Mouse (Mus musculus): ENCODE measurements around the gene Prm2. TPM values are rescaled to one million over a fixed set of nuclear protein-coding genes. Genes with fewer than 3 reads are reported as not detected.

Gene Prm2
- polyA plus RNA-seq, 1 experiment: not detected

DNA sequence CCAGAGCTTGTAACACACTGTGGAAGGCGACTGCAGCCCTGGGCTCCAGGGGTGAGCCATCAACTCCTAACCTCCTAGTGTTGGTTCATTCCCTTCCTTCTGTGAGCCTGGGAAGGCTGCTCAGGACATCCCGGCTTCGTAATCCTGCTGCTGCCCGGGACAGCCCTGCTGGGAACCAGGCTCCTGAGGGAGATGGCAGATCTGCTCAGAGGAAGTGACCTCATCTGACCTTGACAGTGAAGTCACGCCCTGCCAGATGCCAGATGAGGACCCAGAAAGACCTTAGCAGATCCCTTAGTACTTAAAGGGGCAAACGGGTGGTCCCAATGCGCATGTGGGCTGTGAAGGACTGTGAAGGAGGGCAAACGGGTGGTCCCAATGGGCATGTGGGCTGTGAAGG, 34.8 kb downstream of the Prm2 start:
- WGBS: 65% methylated on average over 8 of the region's 8 CpGs
- TF ChIP-seq CTCF (IDR thresholded peaks at IDR 0.05; ENCODE audit: borderline replicate concordance, insufficient read depth, low read depth, low read length) (no peak), POLR2A (IDR thresholded peaks at IDR 0.05; ENCODE audit: borderline replicate concordance, insufficient read depth, low read length) (no peak)
- DNase-seq: no peak
- Histone ChIP-seq H3K4me1 (ENCODE audit: control insufficient read depth, insufficient read depth, low read length) (no peaks in the 10 kb centered on the region), H3K27ac (ENCODE audit: insufficient read depth, low read length) (no peak overlapping the region), H3K27me3 (ENCODE audit: control insufficient read depth, insufficient read depth, low read length) (no peaks in the 10 kb centered on the region), H3K4me3 (replicated peaks; ENCODE audit: insufficient read depth, low read depth, low read length) (no peak overlapping the region)

DNA sequence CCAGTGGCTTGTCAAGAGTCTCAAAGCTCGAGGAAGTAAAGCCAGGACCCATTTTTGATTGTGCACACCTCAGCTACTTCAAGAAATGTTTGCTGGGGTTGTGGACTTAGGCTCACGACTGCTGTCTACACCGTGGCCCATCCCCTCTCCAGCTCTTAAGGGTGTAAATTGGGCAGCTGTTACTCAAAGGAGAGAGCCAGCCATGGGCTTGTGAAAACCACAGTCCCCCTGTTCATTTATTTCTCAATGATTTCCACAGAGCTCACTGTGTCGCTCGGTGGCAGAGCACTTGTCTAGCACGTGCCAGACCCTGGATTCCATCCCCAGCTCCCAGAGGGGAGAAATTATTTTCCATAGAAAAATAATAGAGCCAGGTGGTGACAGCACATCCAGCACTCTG, 39.8 kb downstream of the Prm2 start:
- TF ChIP-seq POLR2A (IDR thresholded peaks at IDR 0.05; ENCODE audit: borderline replicate concordance, insufficient read depth, low read length) (no peak), CTCF (IDR thresholded peaks at IDR 0.05; ENCODE audit: borderline replicate concordance, insufficient read depth, low read depth, low read length) (no peak)
- no peak overlapping the region for H3K27ac ChIP-seq (ENCODE audit: insufficient read depth, low read length)
- 73% methylated on average over 6 of the region's 6 CpGs for WGBS
- DNase-seq: no peak
- no peaks in the 10 kb centered on the region for H3K4me1 ChIP-seq (ENCODE audit: control insufficient read depth, insufficient read depth, low read length)
- no peak overlapping the region for H3K4me3 ChIP-seq (replicated peaks; ENCODE audit: insufficient read depth, low read depth, low read length)
- no peaks in the 10 kb centered on the region for H3K27me3 ChIP-seq (ENCODE audit: control insufficient read depth, insufficient read depth, low read length)

DNA sequence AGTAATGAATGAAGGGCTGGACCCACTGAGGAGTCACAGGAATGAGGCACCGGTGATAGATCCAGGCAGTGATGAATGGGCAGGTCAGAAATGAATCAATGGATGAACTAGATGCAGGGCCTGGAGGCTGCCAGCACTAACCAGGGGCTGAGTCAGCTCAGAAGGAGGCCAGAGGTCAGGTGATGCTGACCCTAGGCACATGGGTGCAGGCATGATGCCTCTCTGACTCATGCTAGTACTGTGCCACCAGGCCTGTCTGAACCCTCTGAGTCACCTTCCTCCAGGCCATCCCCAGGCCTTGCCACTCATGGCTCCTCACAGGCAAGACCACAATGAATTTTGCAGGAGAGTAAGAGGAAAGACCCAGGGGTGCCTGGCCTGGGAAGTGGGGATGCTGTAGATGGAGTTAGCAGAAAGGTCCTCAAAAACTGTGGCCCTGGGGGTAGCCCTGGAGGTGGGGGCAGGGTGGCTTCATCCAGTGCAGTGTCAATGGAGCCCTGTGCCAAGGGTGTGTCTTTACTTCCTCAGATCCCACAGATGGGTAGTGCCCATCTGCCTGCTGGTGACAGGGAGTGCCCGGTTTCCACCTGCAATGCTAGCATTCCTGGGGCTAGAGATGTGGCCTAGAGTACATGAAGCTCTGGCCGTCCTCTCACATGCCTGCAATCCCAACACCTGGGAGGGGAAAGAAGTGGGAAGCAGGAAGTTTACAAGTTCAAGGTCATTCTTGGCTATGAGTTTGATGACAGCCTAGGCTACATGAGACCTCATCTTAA, 41.2 kb downstream of the Prm2 start:
- Histone ChIP-seq H3K27me3 (ENCODE audit: control insufficient read depth, insufficient read depth, low read length) (no peaks in the 10 kb centered on the region), H3K27ac (ENCODE audit: insufficient read depth, low read length) (no peak overlapping the region), H3K4me1 (ENCODE audit: control insufficient read depth, insufficient read depth, low read length) (peaks cover 5% of the 10 kb centered on the region), H3K4me3 (replicated peaks; ENCODE audit: insufficient read depth, low read depth, low read length) (no peak overlapping the region)
- WGBS: 92% methylated on average over 3 of the region's 3 CpGs
- no peak for DNase-seq
- TF ChIP-seq CTCF (IDR thresholded peaks at IDR 0.05; ENCODE audit: borderline replicate concordance, insufficient read depth, low read depth, low read length): no peak
- TF ChIP-seq POLR2A (IDR thresholded peaks at IDR 0.05; ENCODE audit: borderline replicate concordance, insufficient read depth, low read length): no peak

DNA sequence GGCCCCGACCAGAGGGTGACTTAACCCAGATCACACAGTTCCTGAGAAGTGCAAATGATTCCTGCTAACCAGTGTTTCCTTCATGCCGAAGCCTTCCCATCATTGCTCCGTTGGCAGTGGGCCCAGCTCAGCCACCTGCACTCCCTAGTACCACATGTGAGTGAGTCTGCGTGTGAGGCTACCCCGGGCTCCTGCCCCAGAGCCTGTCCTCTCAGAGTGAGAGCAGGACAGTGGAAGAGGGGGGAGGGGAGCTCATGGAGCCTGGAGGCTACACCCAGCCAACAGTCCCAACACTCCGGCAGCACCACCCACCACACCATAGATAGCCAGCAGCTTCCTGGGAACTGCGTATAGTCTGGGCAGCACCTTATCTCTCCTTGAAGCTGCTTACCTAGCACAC, 46.1 kb downstream of the Prm2 start:
- TF ChIP-seq POLR2A (IDR thresholded peaks at IDR 0.05; ENCODE audit: borderline replicate concordance, insufficient read depth, low read length): no peak
- no peak for TF ChIP-seq CTCF (IDR thresholded peaks at IDR 0.05; ENCODE audit: borderline replicate concordance, insufficient read depth, low read depth, low read length)
- Histone ChIP-seq H3K27ac (ENCODE audit: insufficient read depth, low read length) (no peak overlapping the region), H3K27me3 (ENCODE audit: control insufficient read depth, insufficient read depth, low read length) (no peaks in the 10 kb centered on the region), H3K4me1 (ENCODE audit: control insufficient read depth, insufficient read depth, low read length) (peaks cover 10% of the 10 kb centered on the region), H3K4me3 (replicated peaks; ENCODE audit: insufficient read depth, low read depth, low read length) (no peak overlapping the region)
- 11% methylated on average over 7 of the region's 7 CpGs for WGBS
- DNase-seq: peak; percentile 80 to 83

DNA sequence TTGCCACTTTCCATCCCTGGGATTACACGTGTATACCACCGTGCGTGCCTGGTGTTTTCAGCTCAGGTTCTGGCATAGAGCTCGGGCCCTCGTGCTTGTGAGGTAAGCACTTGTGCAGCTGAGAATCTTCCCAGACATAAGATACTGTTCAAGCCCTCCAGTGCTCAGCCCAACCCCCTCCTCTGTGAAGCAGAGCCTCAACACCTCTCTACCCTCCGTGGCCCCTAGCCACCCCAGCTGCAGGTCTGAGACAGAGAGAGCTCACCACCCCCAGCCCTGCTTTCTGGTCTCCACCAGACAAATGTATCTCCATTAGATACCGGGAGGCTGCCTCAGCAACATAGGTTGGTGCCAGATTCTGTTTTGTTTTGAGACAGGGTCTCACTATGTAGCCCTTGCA, 46.7 kb downstream of the Prm2 start:
- no peak for TF ChIP-seq CTCF (IDR thresholded peaks at IDR 0.05; ENCODE audit: borderline replicate concordance, insufficient read depth, low read depth, low read length)
- no peak for TF ChIP-seq POLR2A (IDR thresholded peaks at IDR 0.05; ENCODE audit: borderline replicate concordance, insufficient read depth, low read length)
- no peaks in the 10 kb centered on the region for H3K27me3 ChIP-seq (ENCODE audit: control insufficient read depth, insufficient read depth, low read length)
- peak in 1 of 2 experiments; percentile 18 for DNase-seq
- H3K4me1 ChIP-seq (ENCODE audit: control insufficient read depth, insufficient read depth, low read length): peaks cover 10% of the 10 kb centered on the region
- no peak overlapping the region for H3K27ac ChIP-seq (ENCODE audit: insufficient read depth, low read length)
- WGBS: 80% methylated on average over 7 of the region's 7 CpGs
- no peak overlapping the region for H3K4me3 ChIP-seq (replicated peaks; ENCODE audit: insufficient read depth, low read depth, low read length)

Other genes starting within 250 kb of the Prm2 start
- gene Socs1, start 10.6 kb downstream of the Prm2 start, polyA plus RNA-seq (2012; rRNA removed): 1.1 and 1.3 TPM in 2 replicates
- gene Tnp2, start 7.5 kb downstream of the Prm2 start, polyA plus RNA-seq (2012; rRNA removed): not detected in 2 replicates
- not detected in 2 replicates for gene Prm3, start 5.2 kb downstream of the Prm2 start, polyA plus RNA-seq (2012; rRNA removed)
- not detected in 2 replicates for gene Prm1, start 9.7 kb upstream of the Prm2 start, polyA plus RNA-seq (2012; rRNA removed)
- not detected in 2 replicates for gene Gm11172, start 16.8 kb upstream of the Prm2 start, polyA plus RNA-seq (2012; rRNA removed)
- gene Rmi2, start 38.9 kb upstream of the Prm2 start, polyA plus RNA-seq (2012; rRNA removed): 0.52 and 0.74 TPM in 2 replicates

All from cerebellum, adult 2 months (tissue).